Mouse (Mus musculus) CH12.LX (cell line): Measurements from ENCODE around the gene Usp6nl.

Experiments used
- CHD2 ChIP-seq: IDR thresholded peaks from 2 replicates; pipeline ENCODE4 v1.6.1; 2011; ENCODE audit warnings: low read length, improper control_type of control experiment
- CTCF ChIP-seq, 2 experiments: IDR thresholded peaks in 1 of 2; conservative IDR thresholded peaks in 1 of 2; 2 replicates each; pipeline ENCODE4 v1.5.1; 2011 to 2012; ENCODE audit warnings: low read depth in 2 of 2, low read length in 2 of 2, improper control_type of control experiment in 1 of 2, inconsistent platforms in 1 of 2, mild to moderate bottlenecking in 1 of 2, moderate library complexity in 1 of 2
- EP300 ChIP-seq: IDR thresholded peaks from 2 replicates; pipeline ENCODE4 v1.6.1; 2011; ENCODE audit warnings: low read length, improper control_type of control experiment
- JUND ChIP-seq: conservative IDR thresholded peaks from 2 replicates; pipeline ENCODE4 v1.6.1; 2011; ENCODE audit warnings: low read depth, low read length, improper control_type of control experiment
- KAT2A ChIP-seq: IDR thresholded peaks from 2 replicates; pipeline ENCODE4 v1.6.1; 2012; ENCODE audit warnings: low read length, improper control_type of control experiment, inconsistent platforms; ENCODE audit not compliant: insufficient replicate concordance
- MAFK ChIP-seq: IDR thresholded peaks from 2 replicates; pipeline ENCODE4 v1.6.1; 2011; ENCODE audit warnings: low read length, improper control_type of control experiment; ENCODE audit not compliant: insufficient replicate concordance
- NELFE ChIP-seq: IDR thresholded peaks from 2 replicates; pipeline ENCODE4 v1.6.1; 2011; ENCODE audit warnings: low read depth, low read length, improper control_type of control experiment
- POLR2A ChIP-seq: IDR thresholded peaks from 2 replicates; pipeline ENCODE4 v1.6.1; 2011; ENCODE audit warnings: low read depth, mild to moderate bottlenecking, improper control_type of control experiment, low read length
- SIN3A ChIP-seq: IDR thresholded peaks from 2 replicates; pipeline ENCODE4 v1.6.1; 2012; ENCODE audit warnings: low read length, improper control_type of control experiment, inconsistent platforms
- TCF12 ChIP-seq: IDR thresholded peaks from 2 replicates; pipeline ENCODE4 v1.6.1; 2014; ENCODE audit warnings: low read depth, mild to moderate bottlenecking, inconsistent platforms, low read length, improper control_type of control experiment
- USF1 ChIP-seq: IDR thresholded peaks from 2 replicates; pipeline ENCODE4 v1.6.1; 2014; ENCODE audit warnings: low read depth, mild to moderate bottlenecking, inconsistent platforms, low read length, improper control_type of control experiment
- ZMIZ1 ChIP-seq: IDR thresholded peaks from 2 replicates; pipeline ENCODE4 v1.6.1; 2012; ENCODE audit warnings: low read depth, mild to moderate bottlenecking, inconsistent platforms, low read length, improper control_type of control experiment

GRCm38 (mm10) chr2:6478361-6478965 lies 156.0 kb downstream of the Usp6nl start:
- TF ChIP-seq MAFK, result no peak
- no peak for TF ChIP-seq CTCF (conservative IDR thresholded peaks at IDR 0.05 in 1 of 2, IDR thresholded peaks at IDR 0.05 in 1 of 2; ENCODE audit: low read depth in 2 of 2, low read length in 2 of 2)
- no peak for TF ChIP-seq EP300
- no peak for TF ChIP-seq TCF12
- TF ChIP-seq ZMIZ1, result no peak
- TF ChIP-seq JUND, result no peak
- TF ChIP-seq KAT2A, result no peak
- no peak for TF ChIP-seq NELFE
- no peak for TF ChIP-seq SIN3A
- no peak for TF ChIP-seq POLR2A
- TF ChIP-seq CHD2, result no peak
- TF ChIP-seq USF1, result no peak
